Mouse (Mus musculus) cerebellum, adult 2 months (tissue): ENCODE measurements around the gene Cct3.

ENCODE experiments used
- CTCF ChIP-seq: fragments of 200-500 bp; IDR thresholded peaks from 2 replicates; pipeline ENCODE4 v1.5.1; 2011; ENCODE audit warnings: low read depth, mild to moderate bottlenecking, control low read depth, low read length, moderate library complexity, borderline replicate concordance; ENCODE audit not compliant: insufficient read depth
- POLR2A ChIP-seq: fragments of 200-500 bp; IDR thresholded peaks from 2 replicates; pipeline ENCODE4 v1.6.1; 2011; ENCODE audit warnings: low read length, control low read depth, borderline replicate concordance; ENCODE audit not compliant: insufficient read depth

GRCm38 (mm10) chr3:88354396-88355165, 57.7 kb downstream of the Cct3 start:
- no peak for TF ChIP-seq POLR2A
- TF ChIP-seq CTCF, result peak; percentile 37; the same call in 1 of the 2 replicates
